Mouse (Mus musculus): Measurements from ENCODE around the gene Mrpl33.
"Not testable (repeated sequence)": the region's sequence is repeated elsewhere in the genome, so short reads cannot be mapped to it uniquely, and the experiment has no call there.

Gene Mrpl33

DNA sequence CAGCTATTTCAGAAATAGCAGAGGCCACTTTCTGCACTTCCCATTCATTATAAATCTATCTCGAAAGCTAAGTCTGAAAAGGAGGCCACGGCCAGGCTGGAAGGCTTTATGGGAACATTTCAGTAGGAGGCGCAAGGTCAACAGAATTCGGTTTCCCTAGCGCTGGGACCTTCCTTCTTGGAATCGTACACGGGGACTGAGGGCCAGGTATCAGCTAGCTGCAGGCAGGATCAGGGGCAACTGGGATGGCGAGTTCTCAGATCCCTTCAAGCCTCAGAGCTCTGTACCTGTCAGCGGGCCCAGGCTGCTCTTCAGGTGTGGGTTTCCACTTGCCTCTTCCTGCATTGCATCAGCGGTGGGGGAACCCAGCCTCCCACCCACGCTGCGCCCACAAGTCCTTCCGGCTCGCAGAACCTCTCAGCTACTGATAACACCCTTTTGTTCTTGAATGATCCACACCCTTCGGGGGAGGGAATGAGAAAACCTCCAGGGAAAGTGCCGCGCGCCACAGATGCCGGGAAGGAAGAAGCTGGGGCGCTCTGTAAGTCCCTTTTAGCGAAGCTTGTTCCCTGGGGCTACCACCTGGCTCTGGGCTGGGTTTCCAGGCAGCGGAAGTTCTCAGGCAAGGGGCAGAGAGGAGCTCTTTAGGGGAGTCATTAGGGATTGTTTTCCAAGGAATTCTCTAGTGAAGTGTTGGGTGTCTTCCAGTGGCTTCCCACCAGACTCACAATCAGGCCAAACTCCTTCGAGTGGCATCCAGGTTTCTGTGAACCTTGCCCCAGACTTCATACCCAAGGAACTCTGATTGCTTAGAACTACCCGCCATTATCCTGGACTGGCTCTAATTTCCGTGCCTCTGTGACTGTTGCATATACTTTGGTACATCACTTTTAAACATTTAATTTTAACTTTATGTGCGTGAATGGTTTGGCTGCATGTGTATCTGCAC, at the start of gene Mrpl33:
Gene Mrpl33 (plus strand): TSS at position 455 of the 949 bp plus-strand sequence.
- DNase-seq (ENCODE audit: low read depth): peak; percentile 88

DNA sequence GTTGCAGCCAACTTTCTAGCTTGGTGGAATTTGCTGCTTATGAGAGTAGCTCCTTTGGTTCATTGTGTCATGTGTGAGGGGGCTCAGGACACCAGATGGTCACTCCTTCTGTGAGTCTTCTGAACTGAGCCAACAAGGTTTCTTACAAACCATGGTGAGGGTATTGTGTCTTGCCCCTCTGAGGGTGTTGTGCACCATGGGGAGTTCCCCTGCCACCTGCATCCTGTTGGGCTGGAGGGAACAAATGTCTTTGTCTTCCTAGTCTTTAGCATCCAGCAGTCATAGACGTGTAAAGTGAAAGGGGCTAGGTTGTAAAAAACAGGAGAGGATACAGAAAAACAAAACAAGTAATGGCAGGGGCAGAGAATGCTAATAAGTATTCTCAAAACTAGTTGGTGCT, 37.3 kb upstream of the Mrpl33 start:
- DNase-seq (ENCODE audit: low read depth): no peak

DNA sequence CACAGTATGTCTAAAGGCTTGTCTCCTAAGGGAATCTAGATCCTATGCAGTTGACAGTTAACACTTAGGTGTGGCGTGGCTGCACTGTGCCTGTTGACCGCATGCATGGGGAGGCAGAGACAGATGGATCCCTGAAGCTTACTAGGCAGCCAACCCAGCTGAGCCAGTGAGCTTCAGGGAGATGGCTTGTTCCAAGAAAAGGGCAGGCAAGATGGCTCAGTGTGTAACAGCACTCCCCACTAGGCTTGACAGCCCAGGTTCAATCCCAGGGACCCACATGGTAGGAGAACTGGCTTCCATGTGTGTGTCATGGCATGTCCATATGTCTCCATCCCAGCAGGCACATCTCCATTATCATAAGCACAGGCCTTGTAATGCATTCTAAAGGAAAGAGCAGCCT, 36.4 kb upstream of the Mrpl33 start:
- DNase-seq (ENCODE audit: low read depth): no peak

DNA sequence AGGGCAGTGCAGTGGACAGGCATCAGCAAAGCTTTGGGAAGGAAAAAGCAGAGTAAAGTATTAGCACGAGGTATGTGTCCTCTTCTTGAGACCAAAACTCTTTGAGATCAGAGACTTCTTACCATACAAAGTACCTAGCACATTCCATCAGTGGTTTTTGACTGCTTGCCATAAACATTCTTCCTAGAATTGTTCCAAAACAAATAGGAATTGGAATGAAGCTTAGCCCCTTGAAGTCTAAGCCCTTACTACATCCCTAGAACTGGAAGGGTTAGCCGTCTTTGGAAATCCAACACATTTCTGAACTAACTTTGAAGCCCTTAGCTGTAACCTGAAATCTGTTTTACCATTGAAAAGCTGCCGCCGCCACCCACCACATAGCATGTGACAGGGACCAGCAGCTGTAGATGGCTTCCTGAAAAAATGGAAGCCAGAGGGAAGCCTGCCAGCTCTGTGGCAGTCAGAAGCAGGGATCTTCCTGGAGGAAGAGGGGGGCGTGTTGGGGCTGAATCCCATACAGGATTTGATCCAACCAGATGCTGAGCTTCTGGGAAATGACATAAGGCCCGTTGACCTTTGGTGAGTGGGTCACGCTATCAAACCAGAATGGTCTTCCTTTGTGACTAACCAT, 34.6 kb upstream of the Mrpl33 start:
- no peak for DNase-seq (ENCODE audit: low read depth)

DNA sequence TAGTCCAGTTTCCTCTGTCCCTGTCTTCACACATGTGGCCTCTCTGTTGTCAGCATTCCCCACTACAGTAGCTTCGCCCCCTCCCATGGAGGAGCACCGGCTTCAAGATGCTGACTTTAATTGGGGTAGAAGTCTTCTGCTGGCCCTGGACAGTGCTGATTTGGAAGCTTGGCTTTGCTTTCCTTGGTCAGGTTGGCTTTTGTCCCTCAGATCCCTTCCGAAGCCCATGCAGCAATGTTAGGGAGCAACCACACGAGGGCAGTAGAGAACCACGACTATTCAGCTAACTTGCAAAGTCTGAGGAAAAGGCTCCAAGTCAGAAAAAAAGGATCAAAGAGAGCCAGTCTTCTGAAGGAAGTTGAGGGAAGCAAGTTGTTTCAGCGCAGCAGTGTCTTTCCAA, 33.2 kb upstream of the Mrpl33 start:
- DNase-seq (ENCODE audit: low read depth): peak; percentile 81

DNA sequence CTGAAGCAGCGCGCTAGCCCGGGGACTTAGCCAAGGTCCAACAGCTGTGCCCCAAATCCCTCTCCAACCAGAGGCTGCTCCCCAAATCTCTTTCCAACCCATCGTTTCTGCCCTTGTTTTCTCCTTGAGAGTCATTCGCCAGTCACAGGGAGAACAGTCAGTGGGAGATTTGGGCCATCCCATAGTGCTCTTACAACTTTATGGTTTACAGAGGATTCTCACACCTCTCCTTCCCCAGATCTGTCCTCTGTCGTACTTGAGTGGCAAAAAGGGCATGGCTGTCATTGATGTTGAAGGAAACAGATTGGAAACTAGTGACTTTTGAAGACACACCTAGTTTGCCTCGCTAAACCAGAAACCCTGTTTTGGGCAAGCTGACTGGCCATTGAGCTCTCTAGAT, 32.8 kb upstream of the Mrpl33 start:
- no peak for DNase-seq (ENCODE audit: low read depth)

DNA sequence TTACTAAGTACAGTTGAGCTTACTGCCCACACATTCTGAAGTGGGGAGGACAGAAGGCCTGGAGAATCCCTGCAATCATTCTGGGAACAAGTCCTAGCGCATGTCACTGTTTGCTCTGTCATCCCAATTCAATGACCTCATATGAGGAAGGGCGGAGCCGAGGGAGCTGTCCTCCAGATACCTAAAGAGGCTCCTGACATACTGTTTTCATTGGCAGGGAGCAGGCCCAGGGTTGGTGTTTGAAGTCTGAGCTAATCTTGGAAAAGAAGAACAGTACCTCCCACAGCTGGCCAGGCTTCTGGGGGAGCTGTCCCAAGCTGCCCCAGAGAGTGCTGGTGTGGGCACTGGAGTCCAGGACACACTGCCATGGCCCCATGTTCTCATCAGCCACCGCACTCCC, 31.8 kb upstream of the Mrpl33 start:
- DNase-seq (ENCODE audit: low read depth): no peak

DNA sequence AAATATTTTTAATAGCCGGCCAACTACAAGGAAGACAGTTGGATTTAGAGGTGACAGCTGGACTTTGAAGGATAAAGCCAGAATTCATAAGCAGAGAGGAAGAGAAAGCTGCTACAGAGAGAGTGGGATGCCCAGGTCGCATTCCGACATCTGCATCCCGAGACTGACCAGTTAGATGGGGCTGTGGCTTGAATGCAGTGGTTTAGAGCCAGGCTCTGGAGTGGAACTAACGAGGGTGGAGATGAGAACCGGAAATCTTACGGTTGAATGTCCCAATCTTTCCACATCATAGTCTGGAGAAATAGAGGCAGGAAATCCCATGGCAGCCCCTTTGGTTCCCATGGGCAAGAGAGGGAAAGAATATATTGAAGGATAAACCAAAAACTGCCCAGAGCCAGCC, 30.7 kb upstream of the Mrpl33 start:
- no peak for DNase-seq (ENCODE audit: low read depth)

DNA sequence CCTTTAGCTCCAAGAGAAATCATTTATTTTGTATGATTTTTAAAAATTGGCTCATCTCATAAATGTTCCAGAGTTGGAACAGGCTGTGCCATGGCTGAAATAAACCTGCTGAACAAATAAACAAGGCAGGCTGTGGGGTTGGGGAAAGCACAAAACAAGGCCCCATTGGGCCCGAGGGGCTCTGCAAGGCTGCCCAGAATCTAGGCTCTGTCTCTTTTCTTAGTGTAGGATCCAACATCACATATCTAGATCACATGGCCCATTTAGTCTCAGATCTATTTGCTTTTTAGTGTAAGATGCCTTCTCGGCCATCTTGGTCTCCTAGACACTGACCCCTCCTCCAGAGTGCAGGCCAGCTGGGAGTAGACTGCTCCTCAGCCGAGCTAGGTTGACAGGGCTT, 30.3 kb upstream of the Mrpl33 start:
- no peak for DNase-seq (ENCODE audit: low read depth)

DNA sequence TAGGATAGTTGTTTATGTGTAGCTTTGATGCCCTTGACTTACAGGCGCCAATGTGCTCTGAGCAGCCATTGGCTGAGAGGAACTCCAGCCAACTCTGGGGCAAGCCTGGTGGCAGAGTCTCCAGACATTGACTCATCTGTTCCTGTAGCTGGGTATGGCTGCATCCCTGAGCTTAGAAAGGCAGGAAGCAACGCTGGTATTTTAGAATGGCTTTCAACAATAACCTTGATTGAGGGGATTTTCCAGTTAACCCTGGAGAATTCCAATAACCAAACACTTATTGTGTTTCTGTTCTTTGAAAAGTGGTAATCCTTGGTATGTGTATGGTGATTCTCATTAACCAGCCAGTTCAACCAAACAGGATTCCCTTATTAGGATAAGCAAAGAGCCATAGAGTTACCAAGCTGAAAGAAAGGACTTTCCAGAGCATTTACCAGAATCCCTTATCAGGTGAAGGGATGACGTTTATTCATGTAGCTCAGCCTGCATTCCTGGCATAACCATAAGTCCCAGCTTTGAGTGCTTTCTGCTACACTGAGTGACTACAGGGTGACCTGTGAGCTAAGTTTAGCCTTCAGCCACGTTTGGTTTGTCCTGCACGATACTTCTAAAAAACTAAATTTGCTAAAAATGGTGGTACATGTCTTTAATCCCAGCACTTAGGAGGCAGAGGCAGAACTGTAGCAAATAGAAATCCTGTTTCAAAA, 28.6 kb upstream of the Mrpl33 start:
- no peak for DNase-seq (ENCODE audit: low read depth)

DNA sequence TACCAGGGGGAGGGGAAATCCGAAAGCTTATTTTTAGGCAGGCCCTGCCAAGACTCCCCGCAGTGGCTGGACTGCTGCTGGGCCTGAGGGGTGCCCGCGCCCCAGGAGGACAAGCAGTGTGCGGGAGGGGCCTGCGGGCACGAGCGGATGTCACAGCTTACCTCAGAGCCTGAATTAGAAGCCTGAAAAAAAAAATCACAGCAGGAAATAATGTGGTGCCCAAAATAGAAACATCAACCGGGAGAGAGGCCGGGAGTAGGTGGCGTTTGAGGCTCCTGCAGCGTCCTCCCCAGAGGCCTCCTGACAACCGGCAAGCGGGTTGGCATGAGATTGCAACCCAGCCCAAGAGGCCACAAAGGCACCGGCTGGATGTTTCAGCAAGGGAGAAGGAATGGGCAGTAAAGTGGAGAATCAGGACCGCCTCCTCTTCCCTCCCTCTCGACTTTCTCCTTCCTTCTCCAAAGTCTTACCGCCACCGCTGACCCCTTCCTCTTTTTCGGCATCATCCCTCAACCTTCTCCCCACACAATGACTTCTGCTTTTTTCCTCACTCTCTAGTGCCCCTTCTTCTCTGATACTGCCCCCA, 25.6 kb upstream of the Mrpl33 start:
- DNase-seq (ENCODE audit: low read depth): peak; percentile 41

DNA sequence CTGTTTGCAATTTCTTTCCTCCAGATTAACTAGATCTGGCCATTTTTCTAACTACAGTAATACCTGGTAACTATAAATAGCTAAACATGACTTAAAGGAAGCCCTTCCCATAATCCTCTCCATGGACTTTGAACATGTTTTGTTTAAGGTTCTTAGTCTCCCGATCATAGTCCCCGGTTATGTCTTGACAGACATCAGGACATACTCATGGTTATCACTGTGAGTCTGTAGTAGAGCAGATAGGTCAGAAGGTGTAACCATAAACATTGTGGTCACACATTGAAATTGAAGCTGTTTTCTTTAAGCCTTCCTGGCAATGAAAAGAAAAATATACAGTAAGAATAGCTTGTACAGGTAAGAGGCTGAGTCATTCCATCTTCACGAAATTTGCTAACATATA, 23.0 kb upstream of the Mrpl33 start:
- no peak for DNase-seq (ENCODE audit: low read depth)

DNA sequence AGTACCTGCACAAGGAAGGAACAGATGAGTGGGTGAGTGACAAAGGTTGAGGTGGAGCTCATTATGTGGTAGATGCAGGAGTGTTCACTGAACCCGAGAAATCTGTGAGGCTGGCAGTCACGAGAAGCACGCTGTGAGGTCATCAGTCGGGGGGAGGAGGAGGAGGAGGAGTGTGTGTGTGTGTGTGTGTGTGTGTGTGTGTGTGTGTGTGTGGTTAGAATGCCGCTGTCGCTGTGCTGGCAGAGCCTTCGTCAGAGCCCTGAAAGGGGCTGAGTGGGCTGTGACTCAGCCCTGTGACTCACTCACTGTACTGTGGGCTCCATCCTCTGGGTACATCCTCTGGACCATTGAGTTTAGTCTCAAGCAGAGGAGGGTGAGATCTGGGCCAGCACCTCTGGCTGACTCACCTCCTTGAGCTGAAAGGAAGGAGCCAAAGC, 20.2 kb upstream of the Mrpl33 start:
- peak; percentile 75 for DNase-seq (ENCODE audit: low read depth)

DNA sequence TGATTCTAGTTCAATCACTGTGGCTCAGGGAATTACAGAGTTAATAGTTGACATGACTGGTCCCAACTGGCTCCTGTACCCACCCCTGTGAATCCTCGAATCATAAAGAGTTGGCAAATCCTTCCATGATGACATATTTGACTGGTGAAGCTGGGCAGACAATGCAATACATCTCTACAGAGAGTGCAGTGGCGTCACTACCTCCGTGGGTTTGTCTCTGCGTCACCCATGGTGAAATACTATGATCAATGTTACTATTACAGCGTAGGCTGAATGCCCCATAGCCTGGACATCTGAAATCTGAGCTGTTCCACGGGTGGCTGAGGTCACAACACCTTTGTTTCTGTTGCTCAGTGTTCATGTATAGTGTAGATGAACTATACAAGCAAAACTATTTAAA, 15.5 kb upstream of the Mrpl33 start:
- no peak for DNase-seq (ENCODE audit: low read depth)

DNA sequence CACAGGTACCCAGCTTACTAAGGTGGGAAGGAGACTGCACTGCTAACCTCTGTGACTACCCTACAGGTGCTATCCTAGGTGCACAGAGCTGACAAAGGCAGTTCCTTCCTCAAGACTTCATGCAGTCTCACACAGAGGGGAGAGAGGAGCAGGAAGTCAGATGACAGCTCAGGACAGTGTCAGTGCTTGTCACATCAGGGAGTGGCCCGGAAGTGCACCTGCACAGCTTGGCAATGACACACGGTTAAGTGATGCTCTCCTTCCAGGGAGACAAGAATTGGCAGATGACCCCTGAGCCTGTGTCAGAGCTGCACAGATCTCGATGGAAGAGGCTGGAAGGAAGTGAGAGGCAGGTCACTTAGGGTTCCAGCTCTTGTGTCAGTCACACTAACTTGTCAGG, 14.8 kb upstream of the Mrpl33 start:
- peak; percentile 59 for DNase-seq (ENCODE audit: low read depth)

DNA sequence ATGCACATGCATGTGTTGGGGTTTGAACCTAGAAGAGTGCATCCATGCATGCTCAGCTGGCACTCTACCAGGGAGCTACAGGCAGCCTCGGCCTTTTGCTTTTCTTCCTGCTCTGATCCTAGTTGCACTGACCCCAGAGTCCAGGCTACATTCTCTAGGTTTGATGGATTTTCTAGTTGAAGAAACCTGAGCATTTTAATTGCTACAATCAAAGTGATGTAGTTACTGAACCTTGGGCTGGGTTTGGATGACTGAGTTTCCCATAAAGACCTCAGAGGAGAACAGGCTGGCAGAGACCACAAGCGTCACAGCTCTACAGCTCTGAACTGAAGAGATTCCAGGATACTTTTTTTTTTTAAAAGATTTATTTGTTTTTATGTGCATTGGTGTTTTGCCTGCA, 13.5 kb upstream of the Mrpl33 start:
- no peak for DNase-seq (ENCODE audit: low read depth)

DNA sequence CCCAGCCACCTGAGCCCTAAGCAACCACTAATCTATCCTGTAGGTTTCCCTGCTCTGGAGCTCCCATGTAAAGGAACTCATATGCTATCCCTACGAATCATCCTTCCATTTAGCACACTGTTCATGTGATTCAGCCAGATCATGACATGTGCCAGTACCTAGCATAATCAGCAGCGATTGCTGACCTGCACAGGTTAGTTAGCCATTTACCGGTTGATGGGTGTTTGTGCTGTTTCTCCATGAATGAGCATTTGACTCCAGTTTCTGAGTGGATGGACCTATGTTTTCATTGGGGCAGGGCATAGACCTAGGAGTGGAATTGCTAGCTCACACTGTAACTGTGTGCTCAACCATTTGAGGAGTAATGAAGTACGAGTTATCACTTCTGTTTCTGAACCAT, 11.2 kb upstream of the Mrpl33 start:
- DNase-seq (ENCODE audit: low read depth): no peak

DNA sequence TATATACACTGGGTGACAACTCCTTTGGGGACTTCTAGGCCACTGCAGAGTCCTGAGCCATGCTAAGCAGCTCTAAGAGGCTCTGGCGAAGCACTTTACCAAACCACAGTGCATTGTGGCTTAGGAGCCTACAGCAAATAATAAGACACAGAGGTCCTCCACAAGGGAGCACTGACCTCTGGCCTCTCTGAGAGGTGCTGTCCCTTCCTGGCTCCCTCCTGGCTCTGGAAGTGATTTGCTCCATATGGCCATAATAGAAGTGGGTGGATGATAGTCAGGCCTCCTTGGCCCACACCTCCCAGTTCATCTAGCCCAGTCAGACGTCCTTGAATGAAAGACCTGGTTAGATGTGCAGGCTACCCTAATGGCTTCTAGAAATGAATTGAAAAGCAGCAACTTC, 8.7 kb upstream of the Mrpl33 start:
- no peak for DNase-seq (ENCODE audit: low read depth)

DNA sequence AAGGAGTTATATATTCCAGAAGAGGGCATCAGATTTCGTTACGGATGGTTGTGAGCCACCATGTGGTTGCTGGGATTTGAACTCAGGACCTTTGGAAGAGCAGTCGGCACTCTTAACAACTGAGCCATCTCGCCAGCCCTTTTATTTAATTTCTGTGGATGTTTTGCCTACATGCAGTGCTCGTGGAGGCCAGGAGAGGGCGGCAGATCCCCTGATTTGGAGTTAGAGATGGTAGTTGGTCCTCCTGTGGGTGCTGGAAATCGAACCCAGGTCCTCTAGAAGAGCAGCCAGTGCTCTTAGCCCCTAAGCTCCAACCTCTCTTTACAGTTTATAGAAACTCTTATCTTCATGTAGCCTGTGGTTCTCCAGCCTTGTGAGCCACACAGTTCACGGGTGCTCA, 8.1 kb upstream of the Mrpl33 start:
- not testable (repeated sequence) for DNase-seq (ENCODE audit: low read depth)

DNA sequence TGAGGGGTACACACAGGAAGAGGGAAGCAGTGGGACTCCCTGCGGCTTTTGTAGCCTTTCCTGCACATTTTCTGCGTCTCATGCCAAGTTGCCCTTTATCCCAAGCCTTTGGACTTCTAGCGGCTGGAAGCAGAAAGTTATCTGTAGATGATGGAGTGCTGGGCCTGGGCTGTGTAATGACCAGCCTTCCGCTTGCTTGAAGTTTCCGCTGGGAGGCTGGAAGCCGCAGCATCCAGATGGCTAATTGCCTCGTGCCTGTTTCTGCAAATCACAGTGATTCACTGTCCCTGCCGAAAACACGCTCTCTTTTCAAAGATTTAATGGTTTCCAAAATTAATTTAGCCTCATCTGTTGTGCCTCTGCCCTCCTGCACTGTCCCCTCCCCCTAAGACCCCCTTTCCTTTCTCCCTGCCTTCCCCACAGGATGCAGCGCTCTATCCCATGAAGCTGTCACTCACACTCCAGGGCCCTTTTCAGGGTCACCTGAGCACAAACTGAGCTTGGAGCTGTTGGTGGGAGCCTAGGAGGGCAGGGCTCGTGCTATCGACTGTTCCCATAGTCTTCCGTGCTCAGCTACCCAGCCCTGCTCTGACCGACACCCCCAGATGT, 6.9 kb upstream of the Mrpl33 start:
- DNase-seq (ENCODE audit: low read depth): no peak

DNA sequence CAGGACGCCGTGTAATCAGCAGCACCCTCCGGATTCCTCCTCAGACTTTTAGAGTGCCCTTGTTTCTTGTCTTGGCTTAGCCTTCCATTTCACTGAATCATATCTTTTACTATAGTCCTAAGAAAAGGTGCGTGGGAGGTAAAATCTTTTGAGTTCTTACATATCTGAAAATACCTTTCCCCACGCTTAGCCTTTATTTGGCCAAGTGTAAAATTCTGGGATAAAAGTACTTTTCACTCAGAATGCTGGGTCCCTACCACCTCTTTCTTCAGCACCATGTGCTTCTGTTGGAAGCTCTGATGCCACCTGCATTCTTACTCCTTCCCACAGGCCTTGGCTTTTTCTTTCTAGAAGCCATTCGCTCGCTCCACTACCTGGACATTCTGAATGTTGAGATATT, 5.6 kb upstream of the Mrpl33 start:
- no peak for DNase-seq (ENCODE audit: low read depth)

DNA sequence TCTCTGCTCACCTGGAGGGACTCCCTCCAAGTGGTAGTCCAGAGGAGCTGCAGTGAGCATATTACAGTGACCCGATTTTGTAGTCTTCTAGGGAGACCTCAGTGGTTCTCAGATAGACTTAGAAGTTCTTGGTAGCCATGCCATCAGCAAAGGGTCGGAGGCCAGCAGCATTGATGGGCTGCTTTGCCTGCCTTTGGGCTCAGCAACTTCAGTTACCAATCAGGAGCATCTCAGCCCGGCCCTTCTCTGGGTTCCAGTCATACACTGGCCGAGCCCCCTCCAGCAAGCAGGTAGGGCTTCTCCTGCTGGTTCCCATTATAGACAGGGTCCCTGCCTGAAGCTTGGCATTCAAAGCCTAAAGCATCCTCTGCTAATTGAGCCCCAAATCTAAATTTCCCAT, 867 bp upstream of the Mrpl33 start:
- no peak for DNase-seq (ENCODE audit: low read depth)
